8 mouse cellular contexts compared by ENCODE assay signal in genomic region chr14:79394564-79394963, GRCm38 (mm10). TPM values are rescaled to one million over a fixed set of nuclear protein-coding genes. Genes with fewer than 3 reads are reported as not detected.
DNase-seq lines count a peak whose midpoint lies in the region; ATAC-seq and TF ChIP-seq lines count a peak whose summit lies in the region.

No protein-coding gene starts in this region.

- DNase-seq in heart, adult 11 months = peak; percentile 64
- no peak for DNase-seq in heart, adult 9 months (ENCODE audit: low spot score in 2 of 2)
- DNase-seq in adrenal gland, postnatal 14 days = peak; percentile 48
- DNase-seq in mesoderm, embryonic 11.5 days (ENCODE audit: low read depth, low spot score) = peak; percentile 61
- no peak for DNase-seq in layer of hippocampus, adult 8-10 months (ENCODE audit: low spot score in 2 of 2)
- DNase-seq in cerebellum, adult 8-10 months = no peak

- no peak overlapping the region for H3ac ChIP-seq in C2C12 (ENCODE audit: control insufficient read depth, insufficient read length, low read depth)

- TF ChIP-seq CTCF in C2C12 (IDR thresholded peaks at IDR 0.05; ENCODE audit: control insufficient read depth, insufficient read depth, insufficient read length) = no peak

- H3K36me3 ChIP-seq in C2C12 (ENCODE audit: control insufficient read depth, insufficient read depth) = no peaks in the 10 kb centered on the region

- ATAC-seq in hematopoietic stem cell, adult 5-6 weeks (replicated peaks in 1 of 2; ENCODE audit: insufficient read depth in 1 of 2, low FRiP score in 2 of 2, low TSS enrichment in 1 of 2, low read depth in 1 of 2, poor library complexity in 2 of 2, severe bottlenecking in 2 of 2) = peak; percentile 25 to 40; a peak in 2 of 4 replicates

- peaks cover 8% of the 10 kb centered on the region for H3K79me2 ChIP-seq in C2C12 (ENCODE audit: control insufficient read depth, insufficient read depth)

- H3K79me3 ChIP-seq in C2C12 (ENCODE audit: low read depth) = peaks cover 5% of the 10 kb centered on the region

- H3K27me3 ChIP-seq in C2C12 (ENCODE audit: control insufficient read depth, insufficient read depth, insufficient read length) = no peaks in the 10 kb centered on the region

- no peak overlapping the region for H3K4me3 ChIP-seq in C2C12 (ENCODE audit: insufficient read depth, poor library complexity, severe bottlenecking)

TF ChIP-seq in C2C12, 6 proteins besides CTCF, POLR2A, EP300 and RAD21:
- no peak for TF ChIP-seq CEBPB (IDR thresholded peaks at IDR 0.05; ENCODE audit: low read depth)
- no peak for TF ChIP-seq MYOD1 (IDR thresholded peaks at IDR 0.05; ENCODE audit: control insufficient read depth, insufficient read length, low read depth)
- TF ChIP-seq USF1 (IDR thresholded peaks at IDR 0.05; ENCODE audit: low read depth) = peak; percentile 32
- no peak for TF ChIP-seq MYOG (IDR thresholded peaks at IDR 0.05; ENCODE audit: control insufficient read depth, extremely low read depth, insufficient read length)
- no peak for TF ChIP-seq MAX (IDR thresholded peaks at IDR 0.05)
- TF ChIP-seq FOSL1 (IDR thresholded peaks at IDR 0.05; ENCODE audit: insufficient read depth, low read length, poor library complexity, severe bottlenecking) = no peak

RNA-seq across cellular contexts. Expression of gene Mtrf1, which starts 3.0 kb away (rescaled TPM):
- 2.7 TPM for polyA plus RNA-seq in C2C12 (2012; fragmentation: generic; extraction: Trizol)
- 6.7 and 7.3 TPM in 2 replicates for total RNA-seq in adrenal gland, postnatal 14 days (2021)
- total RNA-seq in hematopoietic stem cell, adult 5-6 weeks (2017) = 20.4 and 22.2 TPM in 2 replicates
- total RNA-seq in layer of hippocampus, adult 8-10 months (2022) = 1 to 10 TPM; 5.5 to 7.6 (median 5.9) TPM

RNA-seq across cellular contexts. Expression of gene Naa16, which starts 4.0 kb away (rescaled TPM):
- 8.6 TPM for polyA plus RNA-seq in C2C12 (2012; fragmentation: generic; extraction: Trizol)
- 22.5 and 22.9 TPM in 2 replicates for total RNA-seq in adrenal gland, postnatal 14 days (2021)
- 41.0 and 78.3 TPM in 2 replicates for total RNA-seq in hematopoietic stem cell, adult 5-6 weeks (2017)
- 10 to 100 TPM; 14.6 to 17.0 (median 16.3) TPM for total RNA-seq in layer of hippocampus, adult 8-10 months (2022)

RNA-seq across cellular contexts. Expression of gene Kbtbd7, which starts 31.7 kb away (rescaled TPM):
- 0.78 TPM for polyA plus RNA-seq in C2C12 (2012; fragmentation: generic; extraction: Trizol)
- 8.7 and 10.0 TPM in 2 replicates for total RNA-seq in adrenal gland, postnatal 14 days (2021)
- total RNA-seq in hematopoietic stem cell, adult 5-6 weeks (2017) = 25.7 and 28.3 TPM in 2 replicates
- 10 to 100 TPM; 38.4 to 44.3 (median 41.1) TPM for total RNA-seq in layer of hippocampus, adult 8-10 months (2022)

RNA-seq across cellular contexts. Expression of gene Kbtbd6, which starts 57.1 kb away (rescaled TPM):
- polyA plus RNA-seq in C2C12 (2012; fragmentation: generic; extraction: Trizol) = 0.25 TPM
- total RNA-seq in adrenal gland, postnatal 14 days (2021) = 0.70 and 0.75 TPM in 2 replicates
- 3.5 and 3.6 TPM in 2 replicates for total RNA-seq in hematopoietic stem cell, adult 5-6 weeks (2017)
- 1 to 10 TPM in 3 of 4 experiments, under 1 TPM in 1; 0.89 to 1.2 (median 1.1) TPM for total RNA-seq in layer of hippocampus, adult 8-10 months (2022)

Comparison
In these comparisons a context has a peak if more than half of its experiments do, and no peak if none do; other contexts are left out.
1. DNase-seq: peak in heart, adult 11 months (single experiment), adrenal gland, postnatal 14 days (single experiment) and mesoderm, embryonic 11.5 days (single experiment); none in heart, adult 9 months (0 of 2), layer of hippocampus, adult 8-10 months (0 of 2) and cerebellum, adult 8-10 months (single experiment).